Mouse (Mus musculus): ENCODE measurements around the gene Lpin3.

DNA sequence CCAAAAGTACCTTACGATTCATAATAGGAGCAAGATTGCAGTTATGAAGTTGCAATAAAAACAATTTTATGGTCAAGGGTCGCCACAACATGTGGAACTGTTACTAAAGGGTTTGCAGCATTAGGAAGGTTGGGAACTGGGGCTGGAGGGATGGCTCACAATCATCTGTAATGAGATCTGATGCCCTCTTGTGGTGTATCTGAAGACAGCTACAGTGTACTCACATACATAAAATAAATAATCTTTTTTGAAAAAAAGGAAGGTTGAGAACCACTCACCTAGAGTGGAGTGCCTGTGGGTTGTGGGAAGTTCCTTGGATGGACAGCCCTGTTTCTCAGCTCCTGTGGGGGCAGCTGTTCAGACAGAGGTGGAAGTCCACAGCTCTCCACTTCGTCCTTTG lies 62.0 kb downstream of the Lpin3 start:
- TF ChIP-seq POLR2A (IDR thresholded peaks at IDR 0.05; ENCODE audit: insufficient read depth, low read depth, low read length) (no peak), CTCF (IDR thresholded peaks at IDR 0.05) (peak; percentile 67), EP300 (IDR thresholded peaks at IDR 0.05; ENCODE audit: insufficient read depth, low read depth, low read length) (no peak)

Data from heart, adult 2 months (tissue).